Mouse (Mus musculus): Measurements from ENCODE around the gene Tigd4. TPM values are rescaled to one million over a fixed set of nuclear protein-coding genes. Genes with fewer than 3 reads are reported as not detected.

Gene Tigd4
- total RNA-seq, 2 experiments from 2014 or later: not detected

- 0 out of 2 replicates have a peak, but pooled peaks have one; percentile 35 for ATAC-seq (ENCODE audit: poor library complexity, severe bottlenecking)
Measured at GRCm38 (mm10) chr3:84603212-84603611, 9.8 kb downstream of the Tigd4 start.

DNA sequence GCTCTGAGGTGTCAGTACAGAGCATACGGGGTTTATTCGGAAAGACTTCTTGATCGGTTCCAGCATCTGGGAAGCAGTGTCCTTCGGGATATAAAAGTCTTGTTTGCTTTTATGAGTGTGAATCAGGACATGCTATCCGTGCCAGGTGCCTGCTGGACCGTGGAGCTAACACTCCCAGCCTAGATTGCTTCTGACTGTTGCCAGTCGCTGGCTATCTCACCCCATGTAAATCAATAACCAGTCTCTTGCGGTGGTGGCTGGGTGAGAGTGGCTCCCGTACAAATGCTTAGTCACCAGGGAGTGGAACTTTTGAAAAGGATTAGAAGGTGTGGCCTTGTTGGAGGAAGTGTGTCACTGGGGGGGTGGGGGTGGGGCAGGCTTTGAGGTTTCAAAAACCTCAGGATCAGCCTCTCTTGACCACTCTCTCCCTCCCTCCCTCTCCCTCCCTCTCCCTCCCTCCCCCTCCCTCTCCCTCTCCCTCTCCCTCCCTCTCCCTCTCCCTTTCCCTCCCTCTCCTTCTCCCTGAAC is 16.9 kb downstream of the Tigd4 start:
- ATAC-seq (ENCODE audit: poor library complexity, severe bottlenecking): no peak

GRCm38 (mm10) chr3:84615050-84615855 is 21.9 kb downstream of the Tigd4 start:
- ATAC-seq (ENCODE audit: poor library complexity, severe bottlenecking): peak; percentile 98

GRCm38 (mm10) chr3:84615856-84616225 is 22.5 kb downstream of the Tigd4 start:
- no peak for ATAC-seq (ENCODE audit: poor library complexity, severe bottlenecking)

GRCm38 (mm10) chr3:84618627-84619026 is 25.3 kb downstream of the Tigd4 start:
- no peak for ATAC-seq (ENCODE audit: poor library complexity, severe bottlenecking)

DNA sequence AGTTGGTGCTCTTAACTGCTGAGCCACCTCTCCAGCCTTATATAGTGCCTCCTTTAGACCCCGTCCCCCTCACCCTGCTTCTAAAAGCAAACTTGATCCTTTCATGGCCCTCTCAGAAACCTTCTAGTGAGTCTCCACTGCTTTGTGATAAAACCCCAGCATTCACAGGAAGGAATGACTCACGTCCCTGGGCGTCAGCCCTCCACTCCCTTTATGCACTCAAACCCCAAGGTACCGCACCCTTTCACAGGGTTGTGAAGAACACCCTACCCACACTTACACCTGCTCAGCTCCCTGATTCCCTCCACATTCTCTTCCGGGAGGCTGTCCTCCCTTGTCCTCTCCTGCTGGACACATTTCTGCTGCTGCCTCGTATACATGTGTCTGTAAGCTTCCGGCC is 25.7 kb downstream of the Tigd4 start:
- no peak for ATAC-seq (ENCODE audit: poor library complexity, severe bottlenecking)

DNA sequence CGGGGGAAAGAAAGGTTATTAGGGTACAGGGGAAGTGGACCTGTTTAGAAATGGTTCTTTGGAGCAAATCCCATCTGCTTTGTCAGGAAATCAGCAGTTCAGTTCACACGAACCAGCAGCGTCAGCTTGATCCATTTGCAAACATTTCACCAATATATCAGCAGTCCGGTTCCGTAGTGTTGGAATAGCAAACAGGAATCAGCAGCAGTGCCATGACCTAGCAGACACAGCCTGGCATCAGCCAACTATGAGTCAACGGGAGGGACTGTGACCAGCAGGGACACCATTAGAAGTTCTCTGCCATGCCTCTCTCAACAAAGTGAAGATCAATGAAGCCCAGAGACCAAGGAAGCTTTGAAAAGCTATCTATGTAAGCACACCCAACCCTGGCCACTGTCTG is 26.4 kb downstream of the Tigd4 start:
- ATAC-seq (ENCODE audit: poor library complexity, severe bottlenecking): no peak

DNA sequence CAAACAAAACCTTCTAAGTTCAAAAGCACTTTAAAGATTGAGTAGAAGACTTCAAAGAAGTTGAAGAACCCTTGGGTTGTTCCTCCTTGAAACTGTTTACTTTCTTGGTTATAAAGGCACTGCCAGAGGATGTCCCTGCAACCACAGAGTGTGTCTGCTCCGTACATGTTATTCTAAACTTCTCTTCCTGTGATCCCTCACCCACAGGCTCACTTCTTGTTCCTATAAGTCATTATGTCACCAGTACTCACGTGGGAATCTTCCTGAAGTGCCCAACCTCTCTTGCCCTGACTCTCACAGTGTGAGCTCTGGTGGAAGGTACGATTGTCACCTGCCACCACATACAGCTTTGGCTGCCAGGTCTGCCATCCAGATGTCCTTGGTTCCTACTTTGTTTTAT is 28.7 kb downstream of the Tigd4 start:
- peak; percentile 72 for ATAC-seq (ENCODE audit: poor library complexity, severe bottlenecking)

- ATAC-seq (ENCODE audit: poor library complexity, severe bottlenecking): no peak
Measured at GRCm38 (mm10) chr3:84631586-84631985, 38.2 kb downstream of the Tigd4 start.

DNA sequence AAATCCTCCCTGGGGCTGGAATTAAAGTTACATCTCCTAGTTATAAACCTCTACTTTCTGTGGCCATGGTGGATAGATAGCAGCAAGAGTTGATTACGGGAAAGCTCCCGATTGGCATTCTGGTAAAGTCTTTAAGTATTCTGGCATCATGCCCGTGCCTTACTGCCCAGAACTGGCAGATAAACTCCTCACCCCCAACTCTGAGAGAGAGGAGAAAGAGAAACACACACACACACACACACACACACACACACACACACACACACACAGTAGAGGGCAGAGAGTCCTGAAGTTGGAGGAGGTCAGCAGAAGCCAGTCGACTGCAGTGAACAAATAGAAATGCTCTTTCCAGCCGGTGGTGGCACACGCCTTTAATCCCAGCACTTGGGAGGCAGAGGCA is 43.7 kb downstream of the Tigd4 start:
- ATAC-seq (ENCODE audit: poor library complexity, severe bottlenecking): no peak

GRCm38 (mm10) chr3:84637890-84638578 is 44.7 kb downstream of the Tigd4 start:
- no peak for ATAC-seq (ENCODE audit: poor library complexity, severe bottlenecking)

GRCm38 (mm10) chr3:84638858-84639257 is 45.5 kb downstream of the Tigd4 start:
- ATAC-seq (ENCODE audit: poor library complexity, severe bottlenecking): no peak

DNA sequence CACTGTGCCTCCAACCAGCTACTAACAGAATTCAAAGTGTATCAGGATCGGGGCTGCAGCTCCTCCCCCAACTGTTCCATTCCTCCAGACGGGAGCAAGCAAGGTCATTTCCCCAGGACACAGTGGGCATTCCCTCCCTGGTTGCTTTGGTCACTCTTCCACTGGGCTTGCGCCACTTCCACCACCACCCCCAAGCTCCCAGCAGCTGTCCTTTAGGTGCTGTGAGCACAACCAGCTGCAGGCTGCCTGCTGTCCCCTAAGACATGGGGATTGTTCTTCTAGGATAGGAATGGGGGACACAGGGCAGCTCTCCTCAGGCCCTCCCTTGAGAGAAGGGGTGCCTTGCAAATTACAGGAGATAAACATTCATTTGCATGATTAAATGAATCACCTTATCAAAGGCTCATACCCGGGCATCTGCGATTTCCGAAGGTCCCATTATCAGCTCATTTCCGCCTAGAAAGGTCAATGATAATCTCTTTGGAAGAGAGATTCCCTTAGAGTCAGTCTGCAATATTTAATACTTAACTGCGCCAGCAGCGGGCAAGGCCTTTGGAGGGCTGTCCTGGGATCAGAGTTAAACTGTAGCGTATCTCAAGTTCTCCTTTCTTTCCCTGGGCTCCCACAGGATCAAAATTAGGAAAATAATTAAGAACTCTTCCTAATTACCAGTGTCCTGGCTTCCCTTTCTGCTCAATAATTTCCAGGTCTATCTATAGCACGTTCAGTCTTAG is 46.6 kb downstream of the Tigd4 start:
- no peak for ATAC-seq (ENCODE audit: poor library complexity, severe bottlenecking)

DNA sequence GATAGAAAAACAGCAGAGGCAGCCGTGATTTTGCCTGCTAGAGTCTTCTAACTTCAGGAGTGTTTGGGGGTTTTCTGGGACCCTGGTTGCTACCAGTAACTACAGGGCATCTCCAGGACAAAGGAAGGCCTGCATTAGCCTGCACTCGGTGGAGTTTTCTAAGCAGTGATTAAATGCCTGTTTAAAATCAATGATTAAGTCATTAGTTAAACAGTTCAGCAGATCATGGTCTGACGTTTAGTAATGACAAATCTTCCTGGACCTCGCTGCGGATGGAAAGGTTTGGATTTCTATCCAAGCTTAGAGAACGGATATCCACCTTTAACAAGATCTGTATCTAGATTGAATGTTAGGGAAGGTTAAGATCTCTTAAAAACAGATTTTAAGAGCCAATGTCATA is 47.2 kb downstream of the Tigd4 start:
- ATAC-seq (ENCODE audit: poor library complexity, severe bottlenecking): no peak

GRCm38 (mm10) chr3:84641391-84641790 is 48.0 kb downstream of the Tigd4 start:
- ATAC-seq (ENCODE audit: poor library complexity, severe bottlenecking): no peak

DNA sequence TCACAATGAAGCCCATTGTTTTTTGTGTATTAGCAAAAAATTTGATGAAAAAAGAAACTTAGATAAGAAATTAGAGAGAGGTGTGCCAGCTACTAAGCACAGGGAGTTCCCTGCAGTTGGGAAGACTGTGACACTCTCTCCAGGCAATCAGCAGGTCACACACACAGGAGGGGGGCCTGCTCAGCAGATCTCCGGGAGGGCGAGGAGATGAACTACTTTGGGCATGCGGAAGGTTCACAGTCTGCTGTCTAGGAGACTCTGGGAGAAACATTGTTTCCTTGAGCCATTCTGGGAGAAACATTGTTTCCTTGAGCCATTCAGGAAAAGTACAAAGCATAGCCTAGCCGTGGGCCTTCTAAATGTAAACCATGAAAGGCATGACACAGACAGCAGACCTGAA is 49.6 kb downstream of the Tigd4 start:
- no peak for ATAC-seq (ENCODE audit: poor library complexity, severe bottlenecking)

DNA sequence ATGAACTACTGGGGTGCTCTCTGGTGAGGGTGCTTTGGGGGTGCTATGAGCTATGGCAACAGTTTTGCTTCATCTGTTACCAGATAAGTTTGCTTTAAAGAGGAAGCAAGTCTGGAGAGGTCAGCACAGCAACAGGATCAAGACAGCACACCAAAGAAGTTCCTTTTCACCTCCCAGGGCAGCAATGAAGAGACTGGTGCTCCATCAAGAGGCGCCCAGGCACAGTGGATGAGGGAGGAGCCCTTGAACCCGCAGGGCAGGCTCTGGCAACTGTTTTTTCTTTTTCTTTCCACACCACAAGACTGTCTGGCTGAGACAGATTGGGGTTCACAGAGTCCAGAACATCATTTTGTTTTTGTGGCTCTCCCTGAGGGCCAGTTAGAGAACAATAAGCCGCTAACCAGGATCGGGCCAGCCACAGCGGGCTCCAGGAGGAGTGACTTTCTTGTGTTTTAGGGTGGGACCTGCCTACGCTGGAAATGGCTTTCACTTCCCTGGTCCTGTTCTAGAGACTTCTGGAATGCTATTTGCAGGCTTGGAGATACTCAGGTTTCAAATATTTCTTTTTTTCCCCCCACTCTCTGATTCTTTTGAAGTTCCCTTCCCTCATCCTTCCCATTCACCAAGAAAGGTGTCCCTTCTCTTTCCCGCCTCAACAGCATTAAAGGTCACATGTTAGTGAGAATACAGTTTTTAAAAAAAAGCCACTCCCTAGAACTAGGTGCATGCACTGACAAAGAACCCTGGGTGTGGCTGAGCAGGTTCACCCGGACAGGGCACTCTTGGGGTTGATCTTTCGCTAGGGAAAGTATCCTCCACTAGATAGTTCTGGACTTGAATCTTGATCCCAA is 52.0 kb downstream of the Tigd4 start:
- peak; percentile 75 for ATAC-seq (ENCODE audit: poor library complexity, severe bottlenecking)

- ATAC-seq (ENCODE audit: poor library complexity, severe bottlenecking): no peak
Measured at GRCm38 (mm10) chr3:84646007-84646290, 52.6 kb downstream of the Tigd4 start.

- 0 out of 2 replicates have a peak, but pooled peaks have one; percentile 15 for ATAC-seq (ENCODE audit: poor library complexity, severe bottlenecking)
Measured at GRCm38 (mm10) chr3:84646331-84646845, 53.0 kb downstream of the Tigd4 start.

All from megakaryocyte, adult 5-6 weeks (primary cell).